Mouse (Mus musculus): ENCODE data around the gene Amph.

GRCm38 (mm10) chr13:18949029-18949350, 985 bp downstream of the Amph start:
- no peak for TF ChIP-seq CTCF (conservative IDR thresholded peaks at IDR 0.05; ENCODE audit: insufficient read depth, insufficient read length, low read depth, low read length)
- TF ChIP-seq POLR2A (IDR thresholded peaks at IDR 0.05; ENCODE audit: low read depth, low read length), result no peak
